ENCODE assay signal across 19 mouse cellular contexts in the genomic region with DNA sequence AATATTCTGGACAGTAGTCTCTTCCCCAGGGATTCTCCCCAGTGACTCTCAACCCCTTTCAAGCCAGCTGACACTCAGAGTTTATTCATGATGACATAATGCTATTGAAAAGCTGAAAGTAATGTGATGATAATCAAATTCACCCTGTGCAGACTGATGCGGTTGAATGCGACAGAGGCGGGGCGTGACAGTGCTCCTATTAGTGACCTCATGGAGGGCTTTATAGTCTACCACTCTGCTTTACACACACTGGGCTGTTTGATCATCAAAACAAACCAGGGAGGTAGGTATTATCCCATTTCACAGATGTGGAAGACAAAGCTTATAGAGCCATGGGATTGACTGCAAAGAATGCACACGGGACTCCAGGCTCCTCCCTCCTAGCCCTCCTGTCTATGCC. TPM values are rescaled to one million over a fixed set of nuclear protein-coding genes. Genes with fewer than 3 reads are reported as not detected.
"Had no signal": no experiment of that assay in that cellular context is flagged by ENCODE, and none has a peak within 500 bp of the region (broad histone marks: within the 10 kb centered on the region; RNA-seq: fewer than 3 reads in every experiment).

No protein-coding gene starts in this region.

- H3K4me3 ChIP-seq: intestine, embryonic 15.5 days; kidney, embryonic 15.5 days; limb, embryonic 12.5 days; limb, embryonic 15.5 days; neural tube, embryonic 12.5 days had no signal

- H3K36me3 ChIP-seq: intestine, embryonic 15.5 days; kidney, embryonic 15.5 days; limb, embryonic 12.5 days; limb, embryonic 15.5 days; neural tube, embryonic 12.5 days had no signal

- H3K27ac ChIP-seq: intestine, embryonic 15.5 days; kidney, embryonic 15.5 days; limb, embryonic 12.5 days; limb, embryonic 15.5 days; liver, embryonic 14.5 days; macrophage; neural tube, embryonic 12.5 days had no signal

- DNase-seq: kidney, adult 11 months; kidney, adult 8-10 months; kidney, postnatal 10 days; kidney, postnatal 4 days; left cerebral cortex, postnatal 4 days; liver, postnatal 0 days; lung, embryonic 14.5 days; thymus, adult 18-20 months; thymus, postnatal 36 days had no signal

- H3K4me2 ChIP-seq: intestine, embryonic 15.5 days; kidney, embryonic 15.5 days; limb, embryonic 12.5 days; limb, embryonic 15.5 days; liver, embryonic 11.5 days; lung, embryonic 14.5 days; neural tube, embryonic 12.5 days had no signal

- H3K4me1 ChIP-seq: intestine, embryonic 15.5 days; limb, embryonic 12.5 days; limb, embryonic 15.5 days; neural tube, embryonic 12.5 days had no signal

- H3K9ac ChIP-seq: intestine, embryonic 15.5 days; kidney, embryonic 15.5 days; limb, embryonic 12.5 days; limb, embryonic 15.5 days; liver, embryonic 14.5 days; liver, postnatal 0 days; lung, embryonic 14.5 days; neural tube, embryonic 12.5 days had no signal

- H3K9me3 ChIP-seq: intestine, embryonic 15.5 days; kidney, embryonic 15.5 days; limb, embryonic 15.5 days had no signal

- ATAC-seq: intestine, embryonic 15.5 days; liver, postnatal 0 days; lung, postnatal 0 days had no signal

- H3K27me3 ChIP-seq: intestine, embryonic 15.5 days; kidney, embryonic 15.5 days; limb, embryonic 12.5 days; limb, embryonic 15.5 days; neural tube, embryonic 12.5 days had no signal

RNA-seq across cellular contexts. Expression of gene Mansc1, which starts 50.2 kb away (rescaled TPM):
- total RNA-seq: neutrophil, adult 5-6 weeks had no signal
